Mouse (Mus musculus) limb, embryonic 14.5 days (tissue): ENCODE results near the gene Mtmr14. TPM values are rescaled to one million over a fixed set of nuclear protein-coding genes. Genes with fewer than 3 reads are reported as not detected.
A peak's percentile ranks its signal among the peaks of the same experiment; 100 is the strongest.

Experiments used
- ATAC-seq: fragments of 200-750 bp; cut with Nextera tagmentation; 2 replicates; pipeline ENCODE4 v1.8.0; 2017; ENCODE audit warnings: low read depth, moderate number of reproducible peaks, moderate TSS enrichment; ENCODE audit not compliant: low FRiP score
- DNase-seq: peaks from one replicate; pipeline ENCODE4 v3.0.0-alpha.2; 2015; ENCODE audit warnings: low spot score
- H3K27ac ChIP-seq: fragments of 300-500 bp; sonication (generic); replicated peaks from 2 replicates; pipeline ENCODE4 v1.5.1; 2014; ENCODE audit warnings: low read depth, mild to moderate bottlenecking, low read length, moderate library complexity, mixed read lengths
- H3K27me3 ChIP-seq: fragments of 300-500 bp; sonication (generic); 2 replicates; pipeline ENCODE4 v1.6.1; 2014; ENCODE audit warnings: low read length, mixed read lengths; ENCODE audit not compliant: control insufficient read depth, insufficient read depth
- H3K36me3 ChIP-seq: fragments of 300-500 bp; sonication (generic); 2 replicates; pipeline ENCODE4 v1.6.1; 2014; ENCODE audit warnings: mild to moderate bottlenecking, low read length, moderate library complexity, mixed read lengths; ENCODE audit not compliant: control insufficient read depth, insufficient read depth
- H3K4me1 ChIP-seq: fragments of 300-500 bp; sonication (generic); 2 replicates; pipeline ENCODE4 v1.6.1; 2014; ENCODE audit warnings: antibody characterized with exemption, low read length, mixed read lengths; ENCODE audit not compliant: control insufficient read depth, insufficient read depth
- H3K4me2 ChIP-seq: fragments of 300-500 bp; sonication (generic); replicated peaks from 2 replicates; pipeline ENCODE4 v1.6.1; 2014; ENCODE audit warnings: low read depth, mild to moderate bottlenecking, low read length, moderate library complexity; ENCODE audit not compliant: severe bottlenecking
- H3K4me3 ChIP-seq: fragments of 300-500 bp; sonication (generic); replicated peaks from 2 replicates; pipeline ENCODE4 v1.5.1; 2014; ENCODE audit warnings: low read length
- H3K9ac ChIP-seq: fragments of 300-500 bp; sonication (generic); 2 replicates; pipeline ENCODE4 v1.6.1; 2014; ENCODE audit warnings: mild to moderate bottlenecking, low read depth, low read length, moderate library complexity; ENCODE audit not compliant: severe bottlenecking
- H3K9me3 ChIP-seq: fragments of 300-500 bp; sonication (generic); 2 replicates; pipeline ENCODE4 v1.6.1; 2016; ENCODE audit warnings: low read length; ENCODE audit not compliant: control insufficient read depth
- POLR2A ChIP-seq: fragments of 200-500 bp; IDR thresholded peaks from 2 replicates; pipeline ENCODE4 v1.8.0; 2012; ENCODE audit warnings: inconsistent platforms, mild to moderate bottlenecking, moderate library complexity, borderline replicate concordance; ENCODE audit not compliant: insufficient read depth, insufficient read length; ENCODE audit errors: extremely low read depth
- WGBS: fragments of 180-500 bp; shearing (Covaris S2); extraction: QIAGEN DNeasy Blood & Tissue Kit; methylation state at CpG from one replicate; pipeline ENCODE4 v1.1.7; 2014; 5-methylcytosine and 5-hydroxymethylcytosine counted together
- polyA plus RNA-seq, 2 experiments: library from polyadenylated mRNA; depleted of rRNA in 1 of 2; stranded (reverse) in 1 of 2; unstranded in 1 of 2; fragments of >200 nt; fragmentation: Nextera tagmentation in 1 of 2; extraction: Ambion mirVana in 1 of 2; gene quantifications; 2 replicates each; pipeline versions ENCODE4 v1.2.1 to v1.2.3; 2012 to 2014

The Mtmr14 gene
- polyA plus RNA-seq, 2 experiments: 30.4 to 31.2 TPM

GRCm38 (mm10) chr6:113296639-113297038 lies 59.0 kb downstream of the Mtmr14 start:
- Histone ChIP-seq H3K27ac (no peak overlapping the region), H3K4me3 (no peak overlapping the region), H3K27me3 (no peaks in the 10 kb centered on the region), H3K9me3 (no peaks in the 10 kb centered on the region), H3K4me2 (no peak overlapping the region), H3K4me1 (no peaks in the 10 kb centered on the region), H3K9ac (no peak overlapping the region), H3K36me3 (no peaks in the 10 kb centered on the region)
- no peak for TF ChIP-seq POLR2A
- 71% methylated on average over 4 of the region's 4 CpGs for WGBS
- ATAC-seq: no peak
- DNase-seq: no peak

GRCm38 (mm10) chr6:113301350-113301749 lies 63.7 kb downstream of the Mtmr14 start:
- H3K36me3 ChIP-seq: no peaks in the 10 kb centered on the region
- no peak for TF ChIP-seq POLR2A
- no peak overlapping the region for H3K4me2 ChIP-seq
- no peaks in the 10 kb centered on the region for H3K9me3 ChIP-seq
- ATAC-seq (no peak), DNase-seq (no peak)
- H3K4me3 ChIP-seq: no peak overlapping the region
- no peak overlapping the region for H3K27ac ChIP-seq
- H3K27me3 ChIP-seq: no peaks in the 10 kb centered on the region
- H3K4me1 ChIP-seq: 0 out of 2 replicates have a peak, but pooled peaks cover 3% of the 10 kb centered on the region
- 84% methylated on average over 5 of the region's 5 CpGs for WGBS
- no peak overlapping the region for H3K9ac ChIP-seq

- no peaks in the 10 kb centered on the region for H3K9me3 ChIP-seq
- DNase-seq: peak; percentile 60
- WGBS: 23% methylated on average over 3 of the region's 3 CpGs
Measured at GRCm38 (mm10) chr6:113302258-113302657, 64.6 kb downstream of the Mtmr14 start.

GRCm38 (mm10) chr6:113306322-113306985 lies 68.8 kb downstream of the Mtmr14 start:
- WGBS: under 1% methylated on average over 42 of the region's 50 CpGs
- peak overlapping the region; percentile 99 for H3K27ac ChIP-seq
- H3K9me3 ChIP-seq: no peaks in the 10 kb centered on the region
- H3K36me3 ChIP-seq: peaks cover 17% of the 10 kb centered on the region
- H3K9ac ChIP-seq: peak overlapping the region; percentile 92
- H3K4me3 ChIP-seq: peak overlapping the region; percentile 95
- ATAC-seq (peak; percentile 97), DNase-seq (peak; percentile 99)
- no peak for TF ChIP-seq POLR2A
- peaks cover 14% of the 10 kb centered on the region for H3K4me1 ChIP-seq
- no peaks in the 10 kb centered on the region for H3K27me3 ChIP-seq
- peak overlapping the region; percentile 95 for H3K4me2 ChIP-seq

More at GRCm38 (mm10) chr6:113302258-113302657, 64.6 kb downstream of the Mtmr14 start:
- 0 out of 2 replicates have a peak, but pooled peaks cover 3% of the 10 kb centered on the region for H3K4me1 ChIP-seq
- ATAC-seq: no peak
- H3K27me3 ChIP-seq: no peaks in the 10 kb centered on the region
- no peak overlapping the region for H3K9ac ChIP-seq
- no peak overlapping the region for H3K27ac ChIP-seq
- H3K4me3 ChIP-seq: no peak overlapping the region
- TF ChIP-seq POLR2A: no peak
- H3K36me3 ChIP-seq: no peaks in the 10 kb centered on the region
- H3K4me2 ChIP-seq: no peak overlapping the region

- ATAC-seq (peak; percentile 68), DNase-seq (no peak)
- Histone ChIP-seq H3K27me3 (no peaks in the 10 kb centered on the region), H3K9me3 (no peaks in the 10 kb centered on the region), H3K4me2 (peak within 1 kb of the TSS; percentile 95), H3K36me3 (peaks cover 17% of the 10 kb centered on the region), H3K4me1 (peaks cover 14% of the 10 kb centered on the region), H3K9ac (peak within 1 kb of the TSS; percentile 92), H3K27ac (peak within 1 kb of the TSS; percentile 99), H3K4me3 (peak within 1 kb of the TSS; percentile 95)
- TF ChIP-seq POLR2A: no peak
- WGBS: under 1% methylated on average over 32 of the region's 32 CpGs
Measured at GRCm38 (mm10) chr6:113306986-113307349, 69.3 kb downstream of the Mtmr14 start, which contains the start of gene Brpf1. TSS of gene Brpf1 (plus strand) at chr6:113307137.
